Mouse (Mus musculus) lung, embryonic 16.5 days (tissue): ENCODE measurements around the gene Shroom3. TPM values are rescaled to one million over a fixed set of nuclear protein-coding genes. Genes with fewer than 3 reads are reported as not detected.

Experiments
- ATAC-seq: fragments of 200-750 bp; cut with Nextera tagmentation; 2 replicates; pipeline ENCODE4 v1.8.0; 2017; ENCODE audit warnings: low read depth, mild to moderate bottlenecking, moderate library complexity
- H3K27ac ChIP-seq: fragments of 300-500 bp; sonication (generic); 2 replicates; pipeline ENCODE4 v1.5.1; 2014; ENCODE audit warnings: mild to moderate bottlenecking, control low read depth, low read length
- H3K27me3 ChIP-seq: fragments of 300-500 bp; sonication (generic); 2 replicates; pipeline ENCODE4 v1.6.1; 2014; ENCODE audit warnings: low read depth, low read length, mixed read lengths; ENCODE audit not compliant: control insufficient read depth, insufficient read depth
- H3K36me3 ChIP-seq: fragments of 300-500 bp; sonication (generic); 2 replicates; pipeline ENCODE4 v1.6.1; 2014; ENCODE audit warnings: low read length; ENCODE audit not compliant: control insufficient read depth, insufficient read depth
- H3K4me1 ChIP-seq: fragments of 300-500 bp; sonication (generic); replicated peaks from 2 replicates; pipeline ENCODE4 v1.6.1; 2014; ENCODE audit warnings: low read length, mixed read lengths; ENCODE audit not compliant: control insufficient read depth, insufficient read depth
- H3K4me2 ChIP-seq: fragments of 300-500 bp; sonication (generic); 2 replicates; pipeline ENCODE4 v1.6.1; 2014; ENCODE audit warnings: low read depth, low read length, control low read depth
- H3K4me3 ChIP-seq: fragments of 300-500 bp; sonication (generic); 2 replicates; pipeline ENCODE4 v1.5.1; 2014; ENCODE audit warnings: mild to moderate bottlenecking, low read length, control low read depth
- H3K9ac ChIP-seq: fragments of 300-500 bp; sonication (generic); 2 replicates; pipeline ENCODE4 v1.6.1; 2014; ENCODE audit warnings: low read length, control low read depth
- H3K9me3 ChIP-seq: fragments of 300-500 bp; sonication (generic); 2 replicates; pipeline ENCODE4 v1.6.1; 2016; ENCODE audit warnings: low read length; ENCODE audit not compliant: control insufficient read depth
- WGBS: fragments of 180-500 bp; shearing (Covaris S2); extraction: QIAGEN DNeasy Blood & Tissue Kit; methylation state at CpG from one replicate; pipeline ENCODE4 v1.1.7; 2014; 5-methylcytosine and 5-hydroxymethylcytosine counted together
- polyA plus RNA-seq: library from polyadenylated mRNA; unstranded; fragments of >200 nt; fragmentation: Nextera tagmentation; extraction: Ambion mirVana; gene quantifications from 2 replicates; pipeline ENCODE4 v1.2.1, GENCODE M21; 2015

The Shroom3 gene
- polyA plus RNA-seq, 1 experiment from 2014 or later, result 4.0 TPM

GRCm38 (mm10) chr5:92675574-92675920 lies 7.7 kb upstream of the Shroom3 start:
- H3K27ac ChIP-seq, result no peak overlapping the region; the same call in 1 of the 2 replicates
- no peak for ATAC-seq
- 1% methylated on average over 9 of the region's 9 CpGs for WGBS
- H3K27me3 ChIP-seq, result no peaks in the 10 kb centered on the region
- no peaks in the 10 kb centered on the region for H3K9me3 ChIP-seq
- no peaks in the 10 kb centered on the region for H3K36me3 ChIP-seq
- peak overlapping the region; percentile 2; the same call in 1 of the 2 replicates for H3K9ac ChIP-seq
- H3K4me2 ChIP-seq, result peak overlapping the region; percentile 97
- H3K4me3 ChIP-seq, result peak overlapping the region; percentile 55
- H3K4me1 ChIP-seq, result peaks cover 14% of the 10 kb centered on the region

GRCm38 (mm10) chr5:92679441-92679840 lies 3.8 kb upstream of the Shroom3 start:
- Histone ChIP-seq H3K4me1 (peaks cover 12% of the 10 kb centered on the region), H3K27me3 (no peaks in the 10 kb centered on the region), H3K9me3 (no peaks in the 10 kb centered on the region), H3K4me2 (no peak overlapping the region), H3K27ac (no peak overlapping the region), H3K9ac (no peak overlapping the region), H3K36me3 (no peaks in the 10 kb centered on the region), H3K4me3 (no peak overlapping the region)
- no peak for ATAC-seq
- 25% methylated on average over 4 of the region's 4 CpGs for WGBS

- Histone ChIP-seq H3K27ac (no peak overlapping the region), H3K4me2 (no peak overlapping the region), H3K4me3 (no peak overlapping the region), H3K9me3 (no peaks in the 10 kb centered on the region), H3K9ac (no peak overlapping the region), H3K36me3 (no peaks in the 10 kb centered on the region), H3K27me3 (no peaks in the 10 kb centered on the region), H3K4me1 (0 out of 2 replicates have a peak, but pooled peaks cover 3% of the 10 kb centered on the region)
- WGBS, result 92% methylated on average over 10 of the region's 10 CpGs
- no peak for ATAC-seq
These were observed 1.4 kb upstream of the Shroom3 start for GRCm38 (mm10) chr5:92681861-92682260.

GRCm38 (mm10) chr5:92682621-92683348 lies 450 bp upstream of the Shroom3 start:
- peak; percentile 51 for ATAC-seq
- H3K4me3 ChIP-seq, result peak overlapping the region; percentile 64

GRCm38 (mm10) chr5:92683871-92684475 lies 738 bp downstream of the Shroom3 start:
- Histone ChIP-seq H3K9me3 (no peaks in the 10 kb centered on the region), H3K4me1 (0 out of 2 replicates have a peak, but pooled peaks cover 3% of the 10 kb centered on the region), H3K9ac (peak overlapping the region; percentile 73), H3K27ac (no peak overlapping the region), H3K36me3 (no peaks in the 10 kb centered on the region), H3K4me3 (peak overlapping the region; percentile 64), H3K4me2 (peak overlapping the region; percentile 96), H3K27me3 (no peaks in the 10 kb centered on the region)
- WGBS, result 33% methylated on average over 9 of the region's 9 CpGs
- no peak for ATAC-seq

More at GRCm38 (mm10) chr5:92682621-92683348, 450 bp upstream of the Shroom3 start:
- H3K4me1 ChIP-seq, result 0 out of 2 replicates have a peak, but pooled peaks cover 3% of the 10 kb centered on the region
- peak overlapping the region; percentile 96 for H3K4me2 ChIP-seq
- H3K9ac ChIP-seq, result peak overlapping the region; percentile 73
- 2% methylated on average over 39 of the region's 39 CpGs for WGBS
- H3K36me3 ChIP-seq, result no peaks in the 10 kb centered on the region
- peak overlapping the region; percentile 57 for H3K27ac ChIP-seq
- no peaks in the 10 kb centered on the region for H3K27me3 ChIP-seq
- no peaks in the 10 kb centered on the region for H3K9me3 ChIP-seq

GRCm38 (mm10) chr5:92684715-92685460 lies 1.7 kb downstream of the Shroom3 start:
- whole genome bisulfite sequencing, result 88% methylated on average over 16 of the region's 16 CpGs
- Histone ChIP-seq H3K4me2 (no peak overlapping the region), H3K9me3 (no peaks in the 10 kb centered on the region), H3K9ac (no peak overlapping the region), H3K36me3 (no peaks in the 10 kb centered on the region), H3K4me1 (0 out of 2 replicates have a peak, but pooled peaks cover 3% of the 10 kb centered on the region), H3K4me3 (no peak overlapping the region), H3K27me3 (no peaks in the 10 kb centered on the region), H3K27ac (no peak overlapping the region)
- ATAC-seq, result no peak

- Histone ChIP-seq H3K9me3 (no peaks in the 10 kb centered on the region), H3K27me3 (no peaks in the 10 kb centered on the region), H3K9ac (no peak overlapping the region), H3K4me1 (peaks cover 2% of the 10 kb centered on the region; the same call in 1 of the 2 replicates), H3K27ac (no peak overlapping the region), H3K36me3 (no peaks in the 10 kb centered on the region), H3K4me3 (no peak overlapping the region), H3K4me2 (no peak overlapping the region)
- no peak for ATAC-seq
- WGBS, result 93% methylated on average over 5 of the region's 5 CpGs
These were observed 4.9 kb downstream of the Shroom3 start for GRCm38 (mm10) chr5:92688124-92688523.

GRCm38 (mm10) chr5:92688569-92688968 lies 5.3 kb downstream of the Shroom3 start:
- Histone ChIP-seq H3K9ac (no peak overlapping the region), H3K4me2 (no peak overlapping the region), H3K36me3 (no peaks in the 10 kb centered on the region), H3K4me1 (peaks cover 2% of the 10 kb centered on the region; the same call in 1 of the 2 replicates), H3K27ac (no peak overlapping the region), H3K9me3 (no peaks in the 10 kb centered on the region), H3K4me3 (no peak overlapping the region), H3K27me3 (no peaks in the 10 kb centered on the region)
- ATAC-seq, result no peak
- WGBS, result 91% methylated on average over 9 of the region's 9 CpGs
